10 mouse cellular contexts compared by ENCODE assay signal in genomic region chr2:102873848-102874247, GRCm38 (mm10). TPM values are rescaled to one million over a fixed set of nuclear protein-coding genes. Genes with fewer than 3 reads are reported as not detected.
A peak's percentile ranks its signal among the peaks of the same experiment; 100 is the strongest.
DNase-seq lines count a peak whose midpoint lies in the region; ATAC-seq and TF ChIP-seq lines count a peak whose summit lies in the region.
"Had no signal": no experiment of that assay in that cellular context is flagged by ENCODE, and none has a peak within 500 bp of the region (broad histone marks: within the 10 kb centered on the region; RNA-seq: fewer than 3 reads in every experiment).

No protein-coding gene starts in this region.

- no peak overlapping the region for H3K27ac ChIP-seq in liver, adult 2 months (replicated peaks; ENCODE audit: insufficient read depth, low read depth, low read length)
- no peak overlapping the region for H3K27ac ChIP-seq in liver, embryonic 12.5 days
- no peak overlapping the region for H3K27ac ChIP-seq in intestine, embryonic 15.5 days
- H3K27ac ChIP-seq: embryonic facial prominence, embryonic 15.5 days; liver, embryonic 13.5 days had no signal

- H3K9ac ChIP-seq in liver, adult 2 months (ENCODE audit: low read depth, low read length) = no peak overlapping the region
- no peak overlapping the region for H3K9ac ChIP-seq in liver, embryonic 12.5 days
- no peak overlapping the region for H3K9ac ChIP-seq in intestine, embryonic 15.5 days
- H3K9ac ChIP-seq: embryonic facial prominence, embryonic 15.5 days; liver, embryonic 13.5 days had no signal

- H3K4me2 ChIP-seq in liver, embryonic 12.5 days = no peak overlapping the region
- H3K4me2 ChIP-seq in intestine, embryonic 15.5 days (replicated peaks) = no peak overlapping the region
- H3K4me2 ChIP-seq: embryonic facial prominence, embryonic 15.5 days; liver, embryonic 13.5 days had no signal

- H3K4me3 ChIP-seq in liver, adult 2 months (ENCODE audit: insufficient read depth, low read depth, low read length) = no peak overlapping the region
- H3K4me3 ChIP-seq in liver, embryonic 12.5 days = no peak overlapping the region
- no peak overlapping the region for H3K4me3 ChIP-seq in intestine, embryonic 15.5 days (replicated peaks)
- H3K4me3 ChIP-seq: embryonic facial prominence, embryonic 15.5 days; liver, embryonic 13.5 days had no signal

- H3K4me1 ChIP-seq in liver, adult 2 months (ENCODE audit: control insufficient read depth, insufficient read depth, low read length) = no peaks in the 10 kb centered on the region
- H3K4me1 ChIP-seq in liver, embryonic 12.5 days = peaks cover 68% of the 10 kb centered on the region
- no peaks in the 10 kb centered on the region for H3K4me1 ChIP-seq in intestine, embryonic 15.5 days (replicated peaks)

- no peaks in the 10 kb centered on the region for H3K79me2 ChIP-seq in liver, adult 2 months (ENCODE audit: control insufficient read depth, insufficient read depth, low read length)

- H3K27me3 ChIP-seq in liver, adult 2 months (ENCODE audit: control insufficient read depth, insufficient read depth, low read length) = no peaks in the 10 kb centered on the region
- no peaks in the 10 kb centered on the region for H3K27me3 ChIP-seq in liver, embryonic 12.5 days (replicated peaks)
- H3K27me3 ChIP-seq in intestine, embryonic 15.5 days (replicated peaks) = no peaks in the 10 kb centered on the region
- H3K27me3 ChIP-seq: embryonic facial prominence, embryonic 15.5 days; liver, embryonic 13.5 days had no signal

- 81% methylated on average over 4 of the region's 4 CpGs for WGBS in liver, adult 2 months
- 49% methylated on average over 4 of the region's 4 CpGs for WGBS in liver, embryonic 12.5 days (ENCODE audit: insufficient replicate concordance)
- WGBS in intestine, embryonic 15.5 days = 72% methylated on average over 4 of the region's 4 CpGs

- no peaks in the 10 kb centered on the region for H3K36me3 ChIP-seq in liver, adult 2 months (ENCODE audit: control insufficient read depth, insufficient read depth, low read length)
- no peaks in the 10 kb centered on the region for H3K36me3 ChIP-seq in liver, embryonic 12.5 days
- H3K36me3 ChIP-seq in intestine, embryonic 15.5 days = no peaks in the 10 kb centered on the region
- H3K36me3 ChIP-seq: embryonic facial prominence, embryonic 15.5 days; liver, embryonic 13.5 days had no signal

- no peak for TF ChIP-seq POLR2A in liver, adult 2 months (IDR thresholded peaks at IDR 0.05; ENCODE audit: extremely low read depth, insufficient read depth, low read length)

- DNase-seq in liver, adult 2 months (ENCODE audit: extremely low read depth, low read depth, low spot score) = peak; percentile 8
- DNase-seq in R1 (ENCODE audit: low read depth, low spot score) = peak; percentile 49
- DNase-seq in natural killer cell, adult 2 months (ENCODE audit: low spot score in 2 of 2) = peak; percentile 76 to 87
- no peak for DNase-seq in urinary bladder, postnatal 4 days (ENCODE audit: low spot score in 2 of 2)
- DNase-seq in layer of hippocampus, postnatal 14 days (ENCODE audit: low spot score in 2 of 2) = no peak
- DNase-seq: liver, embryonic 13.5 days had no signal

- TF ChIP-seq CTCF in liver, adult 2 months (IDR thresholded peaks at IDR 0.05; ENCODE audit: low read depth, low read length) = no peak

- no peak for ATAC-seq in liver, embryonic 12.5 days
- peak; percentile 44 to 54 for ATAC-seq in hematopoietic stem cell, adult 5-6 weeks (replicated peaks in 1 of 2; ENCODE audit: insufficient read depth in 1 of 2, low FRiP score in 2 of 2, low TSS enrichment in 1 of 2, low read depth in 1 of 2, poor library complexity in 2 of 2, severe bottlenecking in 2 of 2)
- no peak for ATAC-seq in intestine, embryonic 15.5 days

- H3K9me3 ChIP-seq in liver, embryonic 12.5 days (replicated peaks) = no peaks in the 10 kb centered on the region
- H3K9me3 ChIP-seq in intestine, embryonic 15.5 days = no peaks in the 10 kb centered on the region
- H3K9me3 ChIP-seq: embryonic facial prominence, embryonic 15.5 days; liver, embryonic 13.5 days had no signal

RNA-seq across cellular contexts. Expression of gene Cd44, which starts 27.6 kb away (rescaled TPM):
- 3.3 and 6.0 TPM in 2 replicates for total RNA-seq in liver, adult 2 months (2014; rRNA removed)
- 1.1 and 2.2 TPM in 2 replicates for polyA plus RNA-seq in liver, adult 2 months (2012; rRNA removed)
- 17.8 and 18.6 TPM in 2 replicates for polyA plus RNA-seq in liver, embryonic 12.5 days (2016; fragmentation: Nextera tagmentation; extraction: Ambion mirVana)
- 169 and 180 TPM in 2 replicates for total RNA-seq in hematopoietic stem cell, adult 5-6 weeks (2017)
- 12.6 and 13.8 TPM in 2 replicates for polyA plus RNA-seq in intestine, embryonic 15.5 days (2015; fragmentation: Nextera tagmentation; extraction: Ambion mirVana)
- total RNA-seq in layer of hippocampus, postnatal 14 days (2021) = 1 to 10 TPM; 5.4 to 6.3 TPM

Comparison
In these comparisons a context has a peak if more than half of its experiments do, and no peak if none do; other contexts are left out.
1. DNase-seq: peak in liver, adult 2 months (single experiment), R1 (single experiment) and natural killer cell, adult 2 months (2 of 2); none in urinary bladder, postnatal 4 days (0 of 2) and layer of hippocampus, postnatal 14 days (0 of 2).
2. ATAC-seq: peak in hematopoietic stem cell, adult 5-6 weeks (2 of 2); none in liver, embryonic 12.5 days (single experiment) and intestine, embryonic 15.5 days (single experiment).
3. RNA of gene Cd44, which starts 27.6 kb away (total RNA-seq): 169 to 180 TPM in hematopoietic stem cell, adult 5-6 weeks; 5.4 to 6.3 TPM in layer of hippocampus, postnatal 14 days and 3.3 to 6.0 TPM in liver, adult 2 months; every median in the first group is over 10 times any median in the second.